Mouse (Mus musculus) layer of hippocampus, adult 8-10 months (tissue): ENCODE measurements around the gene Csnk2b. TPM values are rescaled to one million over a fixed set of nuclear protein-coding genes. Genes with fewer than 3 reads are reported as not detected.

Experiments
- DNase-seq, 2 experiments: peaks; one replicate each; pipeline ENCODE4 v3.0.0; 2022; ENCODE audit warnings: low spot score in 2 of 2
- total RNA-seq, 4 experiments: library from RNA; stranded (reverse); gene quantifications; 2 replicates each; pipeline ENCODE4 v1.2.4; 2022

Gene Csnk2b
- total RNA-seq, 4 experiments from 2014 or later: 176 to 194 (median 189) TPM

- DNase-seq: peak; percentile 98
Measured at GRCm38 (mm10) chr17:35121143-35121799, 582 bp downstream of the Csnk2b start, which contains the start of gene Gpank1. Gene Gpank1, plus strand, starts transcription at chr17:35121455.

DNA sequence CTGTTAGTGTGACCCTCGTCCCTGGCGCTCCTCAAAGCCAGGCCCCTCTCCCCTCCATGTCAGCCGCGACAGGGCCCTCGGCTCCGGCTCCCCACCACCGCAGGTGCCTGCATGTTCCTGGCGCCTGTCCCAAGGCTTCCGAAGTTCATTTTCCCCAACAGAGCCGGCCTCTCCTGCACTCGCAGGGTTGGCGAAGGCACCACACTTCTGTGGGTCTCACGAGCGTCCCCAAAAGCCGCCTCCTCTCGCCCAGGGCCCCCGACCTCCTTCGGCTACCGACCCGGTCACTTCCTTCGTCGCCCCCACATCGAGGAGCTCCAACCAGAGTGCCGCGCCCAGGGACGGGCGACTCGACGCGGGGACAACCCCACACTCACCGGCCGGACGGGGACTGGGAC lies 1.1 kb downstream of the Csnk2b start:
- DNase-seq: peak in 1 of 2 experiments; percentile 33

GRCm38 (mm10) chr17:35115046-35116019 lies 6.5 kb downstream of the Csnk2b start, which contains the start of gene Ly6g5b:
Gene Ly6g5b, minus strand, starts transcription at chr17:35115428.
- DNase-seq: no peak

GRCm38 (mm10) chr17:35111774-35112173 lies 10.1 kb downstream of the Csnk2b start:
- DNase-seq: no peak

DNA sequence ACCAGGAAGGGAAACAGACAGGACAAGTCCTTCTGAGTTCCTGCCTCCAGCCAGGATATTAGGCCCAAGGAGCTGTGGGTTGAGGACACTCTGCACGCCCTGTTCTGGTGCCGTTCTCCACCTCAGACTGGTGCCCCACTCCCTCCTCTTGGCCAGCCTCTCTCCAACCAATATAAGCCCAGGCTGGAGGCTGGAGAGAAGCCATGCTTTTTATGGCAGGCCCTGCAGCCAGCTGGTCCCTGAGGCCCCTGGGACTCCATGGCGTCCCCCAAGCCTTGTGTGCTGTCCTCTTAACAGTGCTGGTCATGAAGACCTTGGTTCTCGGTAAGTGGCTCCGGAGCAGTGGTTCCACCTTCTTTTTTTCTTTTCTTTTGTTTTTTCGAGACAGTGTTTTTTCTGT lies 13.8 kb downstream of the Csnk2b start, which contains the start of gene Ly6g5c:
Gene Ly6g5c (plus strand): TSS at position 183 of the 400 bp plus-strand sequence.
- no peak for DNase-seq

DNA sequence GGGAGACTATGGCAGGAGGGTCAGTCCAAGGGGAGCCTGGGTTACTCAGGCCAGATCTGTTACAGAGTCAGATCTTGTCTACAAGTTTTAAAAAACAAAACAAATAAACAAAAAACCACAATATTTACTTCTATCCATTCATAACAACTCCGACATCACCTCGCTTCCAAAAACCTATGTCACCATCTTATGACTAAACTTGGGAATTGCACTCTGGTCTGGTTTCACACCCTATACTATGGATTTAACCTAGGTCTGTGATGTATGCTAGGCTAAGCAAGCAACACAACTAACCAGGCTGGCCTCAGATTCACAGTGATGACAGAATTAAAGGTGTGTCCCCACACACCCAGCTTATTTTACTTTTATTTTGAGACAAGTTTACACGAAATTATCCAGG lies 15.3 kb downstream of the Csnk2b start:
- DNase-seq: no peak

DNA sequence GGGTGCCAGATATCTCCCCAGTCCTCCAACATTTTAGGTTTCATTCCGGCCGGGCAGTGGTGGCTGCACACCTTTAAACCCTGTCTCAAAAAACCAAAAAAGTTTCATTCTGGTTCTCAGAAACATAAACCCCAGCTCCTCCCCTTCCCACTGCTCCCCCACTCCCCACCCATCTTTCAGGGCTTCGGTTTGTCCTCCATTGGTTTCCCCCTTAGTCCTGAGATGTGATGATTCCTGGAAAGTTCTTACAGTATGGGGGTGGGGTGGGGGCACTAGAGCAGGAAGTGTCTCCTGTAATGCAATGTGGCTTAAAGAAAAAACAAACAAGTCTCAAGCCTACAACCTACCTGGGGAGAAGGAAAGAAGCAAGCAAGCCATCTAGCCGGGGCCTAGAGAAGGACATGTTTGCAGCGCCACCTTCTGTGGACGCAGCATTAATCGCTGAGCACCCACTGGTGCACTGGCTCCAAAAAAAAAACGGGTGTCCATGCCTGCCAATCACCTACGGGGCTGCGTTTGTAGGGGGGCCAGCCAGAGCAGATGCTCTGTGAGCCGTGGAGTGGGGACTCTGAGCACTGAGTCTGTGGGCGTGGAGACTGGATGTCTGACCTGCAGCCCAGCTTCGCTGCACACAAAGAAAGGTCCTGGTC lies 16.0 kb downstream of the Csnk2b start:
- DNase-seq: no peak

DNA sequence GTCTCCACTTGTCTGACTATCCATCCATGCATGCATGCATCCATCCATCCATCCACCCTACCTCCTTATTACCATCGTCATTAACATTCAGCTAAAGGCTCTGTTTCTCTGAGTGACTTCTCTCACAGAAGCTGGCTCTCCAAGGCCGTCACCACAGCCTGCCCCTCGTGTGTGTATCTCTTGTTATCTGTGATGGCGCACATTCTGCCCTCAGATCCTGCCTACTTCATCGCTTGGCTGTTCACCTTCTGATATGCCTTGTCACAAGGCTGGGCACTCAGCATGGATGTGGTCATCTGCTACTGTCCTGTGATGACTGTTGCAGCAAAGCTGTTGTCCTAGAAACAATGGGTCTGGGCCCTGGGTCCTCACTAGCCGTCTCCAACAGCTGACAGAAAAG lies 17.1 kb downstream of the Csnk2b start:
- DNase-seq: no peak

- DNase-seq: no peak
Measured at GRCm38 (mm10) chr17:35104079-35104478, 17.8 kb downstream of the Csnk2b start.

DNA sequence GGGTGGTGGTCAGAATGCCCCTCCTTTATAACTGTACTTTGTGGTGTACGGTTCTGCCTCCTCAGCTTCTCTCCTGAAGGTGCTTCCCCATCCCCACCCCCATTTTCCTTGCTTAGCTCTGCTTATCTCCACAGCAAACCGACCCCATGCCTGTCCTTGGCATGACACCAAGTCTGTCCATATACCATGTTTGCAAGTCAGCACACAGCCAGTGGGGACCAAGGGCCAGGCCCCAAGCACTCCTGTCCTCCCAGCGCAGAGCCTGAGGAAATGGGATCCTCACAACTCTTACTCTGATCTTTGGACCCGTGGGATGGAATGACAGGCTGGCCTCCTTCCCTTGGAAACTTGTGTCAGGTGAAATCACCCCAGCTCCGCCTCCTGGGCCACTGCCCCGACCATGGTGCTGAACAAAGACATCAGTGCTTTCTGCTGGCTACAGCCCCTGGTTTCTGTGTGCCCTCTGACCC lies 18.6 kb downstream of the Csnk2b start:
- no peak for DNase-seq

DNA sequence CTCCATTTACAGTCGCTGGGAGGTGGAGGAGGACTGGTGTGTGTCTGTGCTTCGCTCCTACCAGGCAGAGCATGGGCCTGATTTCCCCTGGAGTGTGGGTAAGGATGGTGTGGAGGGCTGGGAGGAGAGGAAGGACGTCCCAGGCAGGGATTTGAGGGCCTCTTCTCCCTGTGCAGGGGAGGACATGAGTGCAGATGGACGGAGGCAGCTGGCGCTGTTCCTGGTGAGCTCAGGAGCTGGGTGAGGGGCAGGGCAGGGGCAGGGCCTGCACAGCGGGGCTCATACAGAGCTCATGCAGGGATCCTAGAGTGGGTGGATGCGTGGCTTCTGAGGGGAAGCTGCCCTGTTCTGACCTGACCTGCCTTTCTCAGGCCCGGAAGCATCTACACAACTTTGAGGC lies 19.6 kb downstream of the Csnk2b start:
- DNase-seq: no peak

DNA sequence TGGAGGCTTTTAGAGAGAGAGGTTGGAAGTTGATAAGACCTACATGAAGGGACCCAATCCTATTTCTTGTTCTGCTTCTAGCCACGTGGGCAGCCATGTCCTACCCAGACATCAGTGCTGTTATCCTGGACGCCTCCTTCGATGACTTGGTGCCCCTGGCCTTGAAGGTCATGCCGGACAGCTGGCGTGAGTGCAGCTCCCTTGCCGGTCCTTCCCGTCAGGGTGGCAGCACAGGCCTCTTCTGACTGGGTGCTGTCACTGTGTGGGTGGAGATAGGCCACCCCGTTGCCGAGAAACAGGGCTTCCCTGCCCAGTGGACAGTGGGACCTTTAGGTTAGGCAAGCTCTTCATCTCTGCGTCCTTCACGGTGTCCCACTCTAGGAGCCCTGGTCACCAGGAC lies 20.7 kb downstream of the Csnk2b start:
- no peak for DNase-seq

GRCm38 (mm10) chr17:35100196-35100765 lies 21.6 kb downstream of the Csnk2b start:
- no peak for DNase-seq

- peak in 1 of 2 experiments; percentile 31 for DNase-seq
Measured at GRCm38 (mm10) chr17:35097164-35097655, 24.6 kb downstream of the Csnk2b start.

DNA sequence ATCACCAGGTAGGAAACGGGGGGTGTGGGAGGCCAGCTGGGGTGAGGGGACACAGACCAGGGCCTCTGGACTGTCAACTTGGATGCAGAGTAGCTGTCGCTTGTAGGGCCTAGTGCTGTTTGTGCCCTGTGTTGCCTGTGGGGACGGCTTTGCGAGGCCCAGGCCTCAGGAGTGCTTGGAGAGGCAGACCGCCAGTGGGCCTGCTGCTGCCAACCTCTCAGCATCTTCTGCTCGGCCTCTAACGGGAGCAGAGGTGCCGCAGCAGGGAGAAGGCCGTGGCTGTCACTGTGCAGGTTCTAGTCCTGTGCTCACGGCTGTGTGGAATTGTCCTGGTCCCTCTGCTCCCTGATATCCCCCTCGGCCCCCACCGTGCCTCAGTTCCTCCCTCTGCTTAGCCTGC lies 25.3 kb downstream of the Csnk2b start:
- DNase-seq: no peak

- DNase-seq: no peak
Measured at GRCm38 (mm10) chr17:35094475-35095365, 27.1 kb downstream of the Csnk2b start.

GRCm38 (mm10) chr17:35092403-35093198 lies 29.3 kb downstream of the Csnk2b start:
- no peak for DNase-seq

- no peak for DNase-seq
Measured at GRCm38 (mm10) chr17:35090166-35090932, 31.5 kb downstream of the Csnk2b start.
